Mouse (Mus musculus) forebrain, embryonic 16.5 days (tissue): ENCODE data around the gene Npcd. TPM values are rescaled to one million over a fixed set of nuclear protein-coding genes. Genes with fewer than 3 reads are reported as not detected.

Experiments
- ATAC-seq: fragments of 200-750 bp; cut with Nextera tagmentation; 2 replicates; pipeline ENCODE4 v1.8.0; 2017; ENCODE audit warnings: mild to moderate bottlenecking, moderate library complexity
- H3K27ac ChIP-seq: fragments of 300-500 bp; sonication (generic); 2 replicates; pipeline ENCODE4 v1.5.1; 2014; ENCODE audit warnings: low read length, control low read depth
- H3K27me3 ChIP-seq: fragments of 300-500 bp; sonication (generic); replicated peaks from 2 replicates; pipeline ENCODE4 v1.6.1; 2014; ENCODE audit warnings: low read length; ENCODE audit not compliant: control insufficient read depth, insufficient read depth
- H3K36me3 ChIP-seq: fragments of 300-500 bp; sonication (generic); 2 replicates; pipeline ENCODE4 v1.6.1; 2014; ENCODE audit not compliant: control insufficient read depth, insufficient read depth
- H3K4me1 ChIP-seq: fragments of 300-500 bp; sonication (generic); replicated peaks from 2 replicates; pipeline ENCODE4 v1.6.1; 2014; ENCODE audit warnings: low read length; ENCODE audit not compliant: control insufficient read depth, insufficient read depth
- H3K4me2 ChIP-seq: fragments of 300-500 bp; sonication (generic); 2 replicates; pipeline ENCODE4 v1.6.1; 2014; ENCODE audit warnings: mild to moderate bottlenecking, low read length, control low read depth
- H3K4me3 ChIP-seq: fragments of 300-500 bp; sonication (generic); replicated peaks from 2 replicates; pipeline ENCODE4 v1.5.1; 2014; ENCODE audit warnings: mild to moderate bottlenecking, low read length, control low read depth
- H3K9ac ChIP-seq: fragments of 300-500 bp; sonication (generic); replicated peaks from 2 replicates; pipeline ENCODE4 v1.6.1; 2014; ENCODE audit warnings: low read depth, low read length, control low read depth
- H3K9me3 ChIP-seq: fragments of 300-500 bp; sonication (generic); 2 replicates; pipeline ENCODE4 v1.6.1; 2016; ENCODE audit warnings: low read length; ENCODE audit not compliant: control insufficient read depth
- WGBS: fragments of 180-500 bp; shearing (Covaris S2); extraction: QIAGEN DNeasy Blood & Tissue Kit; methylation state at CpG from one replicate; pipeline ENCODE4 v1.1.7; 2014; 5-methylcytosine and 5-hydroxymethylcytosine counted together
- polyA plus RNA-seq: library from polyadenylated mRNA; unstranded; fragments of >200 nt; fragmentation: Nextera tagmentation; extraction: Ambion mirVana; gene quantifications from 2 replicates; pipeline ENCODE4 v1.2.1, GENCODE M21; 2015

The Npcd gene
- polyA plus RNA-seq, 1 experiment from 2014 or later = not detected

- Histone ChIP-seq H3K4me2 (no peak overlapping the region), H3K36me3 (no peaks in the 10 kb centered on the region), H3K9me3 (no peaks in the 10 kb centered on the region), H3K9ac (no peak overlapping the region), H3K27me3 (peaks cover 22% of the 10 kb centered on the region), H3K4me3 (no peak overlapping the region), H3K4me1 (peaks cover 13% of the 10 kb centered on the region), H3K27ac (no peak overlapping the region)
- 58% methylated on average over 5 of the region's 5 CpGs for WGBS
- no peak for ATAC-seq
Measured at GRCm38 (mm10) chr15:79808658-79809057, 25.4 kb downstream of the Npcd start.

GRCm38 (mm10) chr15:79808114-79808513, 25.9 kb downstream of the Npcd start:
- 34% methylated on average over 5 of the region's 5 CpGs for WGBS
- H3K27me3 ChIP-seq = peaks cover 27% of the 10 kb centered on the region

GRCm38 (mm10) chr15:79807050-79807449, 27.0 kb downstream of the Npcd start:
- H3K9me3 ChIP-seq = no peaks in the 10 kb centered on the region
- no peak overlapping the region for H3K4me3 ChIP-seq
- H3K36me3 ChIP-seq = no peaks in the 10 kb centered on the region
- no peak overlapping the region for H3K27ac ChIP-seq
- no peak for ATAC-seq
- peaks cover 36% of the 10 kb centered on the region for H3K27me3 ChIP-seq
- H3K4me1 ChIP-seq = peaks cover 17% of the 10 kb centered on the region
- 40% methylated on average over 1 of the region's 1 CpGs for WGBS
- no peak overlapping the region for H3K9ac ChIP-seq
- no peak overlapping the region for H3K4me2 ChIP-seq

More at GRCm38 (mm10) chr15:79808114-79808513, 25.9 kb downstream of the Npcd start:
- Histone ChIP-seq H3K9ac (no peak overlapping the region), H3K27ac (no peak overlapping the region), H3K4me2 (no peak overlapping the region), H3K4me3 (no peak overlapping the region), H3K4me1 (peaks cover 17% of the 10 kb centered on the region), H3K9me3 (no peaks in the 10 kb centered on the region), H3K36me3 (no peaks in the 10 kb centered on the region)
- ATAC-seq = no peak

GRCm38 (mm10) chr15:79805246-79805645, 28.8 kb downstream of the Npcd start:
- Histone ChIP-seq H3K4me3 (peak overlapping the region; percentile 66; the same call in 1 of the 2 replicates), H3K36me3 (no peaks in the 10 kb centered on the region), H3K9ac (peak overlapping the region; percentile 71), H3K4me1 (peaks cover 17% of the 10 kb centered on the region), H3K27me3 (peaks cover 36% of the 10 kb centered on the region), H3K4me2 (peak overlapping the region; percentile 76; the same call in 1 of the 2 replicates), H3K9me3 (no peaks in the 10 kb centered on the region), H3K27ac (no peak overlapping the region)
- ATAC-seq = no peak
- WGBS = 24% methylated on average over 8 of the region's 8 CpGs

- WGBS = under 1% methylated on average over 80 of the region's 91 CpGs
- no peaks in the 10 kb centered on the region for H3K36me3 ChIP-seq
- peaks cover 17% of the 10 kb centered on the region for H3K4me1 ChIP-seq
- peak within 1 kb of the TSS; percentile 71 for H3K9ac ChIP-seq
- ATAC-seq = peak; percentile 85
- no peaks in the 10 kb centered on the region for H3K9me3 ChIP-seq
- H3K4me3 ChIP-seq = peak within 1 kb of the TSS; percentile 66
- H3K27ac ChIP-seq = peak within 1 kb of the TSS; percentile 47; the same call in 1 of the 2 replicates
- peak within 1 kb of the TSS; percentile 76 for H3K4me2 ChIP-seq
- H3K27me3 ChIP-seq = peaks cover 36% of the 10 kb centered on the region
Measured at GRCm38 (mm10) chr15:79804352-79805071, 29.5 kb downstream of the Npcd start, which contains the start of gene Nptxr. TSS of gene Nptxr (minus strand) at chr15:79804766.

GRCm38 (mm10) chr15:79803533-79804351, 30.3 kb downstream of the Npcd start:
- Histone ChIP-seq H3K9me3 (no peaks in the 10 kb centered on the region), H3K27ac (peak overlapping the region; percentile 47; the same call in 1 of the 2 replicates), H3K4me1 (peaks cover 17% of the 10 kb centered on the region), H3K4me3 (peak overlapping the region; percentile 66), H3K4me2 (peak overlapping the region; percentile 76), H3K27me3 (peaks cover 36% of the 10 kb centered on the region), H3K9ac (peak overlapping the region; percentile 71), H3K36me3 (no peaks in the 10 kb centered on the region)
- WGBS = 5% methylated on average over 74 of the region's 81 CpGs
- ATAC-seq = peak; percentile 70

GRCm38 (mm10) chr15:79802304-79802703, 31.7 kb downstream of the Npcd start:
- 49% methylated on average over 4 of the region's 4 CpGs for WGBS
- Histone ChIP-seq H3K4me2 (no peak overlapping the region), H3K27me3 (peaks cover 34% of the 10 kb centered on the region)

GRCm38 (mm10) chr15:79801646-79802045, 32.4 kb downstream of the Npcd start:
- H3K36me3 ChIP-seq = no peaks in the 10 kb centered on the region
- H3K27ac ChIP-seq = no peak overlapping the region
- no peak overlapping the region for H3K4me3 ChIP-seq
- no peak overlapping the region for H3K4me2 ChIP-seq
- H3K27me3 ChIP-seq = peaks cover 31% of the 10 kb centered on the region
- H3K4me1 ChIP-seq = peaks cover 17% of the 10 kb centered on the region
- 74% methylated on average over 2 of the region's 2 CpGs for WGBS
- no peak overlapping the region for H3K9ac ChIP-seq
- no peaks in the 10 kb centered on the region for H3K9me3 ChIP-seq
- ATAC-seq = no peak

More at GRCm38 (mm10) chr15:79802304-79802703, 31.7 kb downstream of the Npcd start:
- Histone ChIP-seq H3K27ac (no peak overlapping the region), H3K9ac (no peak overlapping the region), H3K9me3 (no peaks in the 10 kb centered on the region), H3K36me3 (no peaks in the 10 kb centered on the region), H3K4me1 (peaks cover 17% of the 10 kb centered on the region), H3K4me3 (no peak overlapping the region)
- ATAC-seq = no peak

GRCm38 (mm10) chr15:79800701-79801100, 33.3 kb downstream of the Npcd start:
- H3K27ac ChIP-seq = no peak overlapping the region
- peaks cover 17% of the 10 kb centered on the region for H3K4me1 ChIP-seq
- no peak overlapping the region for H3K9ac ChIP-seq
- H3K4me3 ChIP-seq = no peak overlapping the region
- no peak overlapping the region for H3K4me2 ChIP-seq
- H3K9me3 ChIP-seq = no peaks in the 10 kb centered on the region
- no peaks in the 10 kb centered on the region for H3K36me3 ChIP-seq
- no peak for ATAC-seq
- 60% methylated on average over 11 of the region's 11 CpGs for WGBS
- peaks cover 24% of the 10 kb centered on the region for H3K27me3 ChIP-seq
